Mouse (Mus musculus): ENCODE measurements around the gene Syne1. TPM values are rescaled to one million over a fixed set of nuclear protein-coding genes. Genes with fewer than 3 reads are reported as not detected.

The Syne1 gene
- 28.3 and 39.1 TPM in 2 replicates for polyA plus RNA-seq (2012; rRNA removed)

DNA sequence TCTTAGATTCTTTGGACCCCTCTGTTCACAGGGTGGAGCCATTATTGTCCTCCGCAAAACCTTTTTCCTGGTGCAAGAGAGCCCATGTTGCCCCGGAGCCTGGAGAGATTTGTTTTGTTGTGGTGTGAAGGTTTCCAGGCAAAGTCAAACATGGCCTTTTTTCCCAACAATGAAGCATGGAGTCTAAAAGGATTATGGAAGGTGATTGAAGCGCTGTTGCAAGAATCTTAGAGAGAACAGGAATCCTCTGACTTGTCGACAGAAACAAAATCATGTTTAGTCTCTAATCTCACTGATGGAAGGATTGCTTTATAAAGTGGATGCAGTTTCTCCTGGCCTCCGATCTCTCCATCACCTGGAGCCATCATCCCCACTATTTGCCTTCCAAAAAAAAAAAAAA, at the start of gene Syne1:
TSS of gene Syne1 (minus strand) at position 101 of the 400 bp plus-strand sequence.
- DNase-seq (ENCODE audit: low spot score): no peak

DNA sequence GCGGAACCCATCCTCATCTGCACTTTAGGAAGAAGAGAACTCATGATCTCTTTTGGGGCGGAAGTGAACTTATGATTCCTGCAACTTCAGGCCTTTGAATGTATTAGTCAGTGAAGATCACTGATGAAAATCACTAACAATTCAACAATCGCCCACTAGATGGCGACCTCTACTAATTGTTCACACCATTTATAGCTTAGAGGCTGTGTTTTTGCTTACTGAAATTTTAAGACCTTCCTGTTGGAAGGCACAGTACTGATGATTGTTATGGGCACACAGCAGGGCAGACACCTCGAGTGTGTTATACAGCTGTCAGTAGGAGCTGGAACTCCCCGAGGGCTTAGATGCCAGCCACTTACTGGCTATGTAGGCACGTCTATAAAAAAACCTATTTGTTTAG, 48.8 kb upstream of the Syne1 start:
- no peak for DNase-seq (ENCODE audit: low spot score)

DNA sequence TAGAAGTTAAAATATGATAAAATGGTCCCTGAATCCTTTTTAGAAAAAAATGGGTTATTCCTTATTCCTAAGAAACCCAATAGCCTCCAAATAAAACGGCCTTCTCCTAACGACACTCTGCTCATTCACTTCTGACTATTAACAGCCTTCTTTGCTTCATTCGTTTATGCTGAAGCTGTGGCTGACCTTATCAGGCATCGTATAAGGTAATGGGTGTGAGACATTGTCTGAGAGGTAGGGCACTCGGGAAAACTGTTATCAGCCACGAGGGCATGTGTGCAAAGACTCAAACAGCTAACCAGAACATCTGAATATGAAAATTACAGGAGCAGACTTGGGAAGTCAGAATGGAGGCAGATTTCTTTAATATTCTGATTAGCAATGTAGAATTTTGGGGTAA, 45.3 kb upstream of the Syne1 start:
- no peak for DNase-seq (ENCODE audit: low spot score)

DNA sequence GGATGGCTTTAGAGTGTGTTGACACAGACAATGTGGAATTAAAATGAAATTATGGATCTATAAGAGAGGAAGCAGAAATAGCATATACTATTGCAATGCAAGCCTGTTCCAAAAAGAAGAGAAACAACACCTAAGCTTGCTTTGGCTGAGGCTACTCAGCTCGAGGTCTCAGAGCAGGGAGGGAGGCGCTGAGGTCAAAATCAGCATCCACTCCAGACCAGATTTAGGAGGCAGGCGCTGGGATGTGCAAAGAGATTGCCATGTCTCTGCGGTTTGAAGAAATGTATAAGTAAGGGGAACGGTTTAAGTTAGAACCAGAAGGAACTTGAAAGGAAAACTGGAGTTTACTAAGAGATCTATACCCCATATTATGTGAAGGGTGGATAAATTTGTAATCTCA, 43.2 kb upstream of the Syne1 start:
- no peak for DNase-seq (ENCODE audit: low spot score)

DNA sequence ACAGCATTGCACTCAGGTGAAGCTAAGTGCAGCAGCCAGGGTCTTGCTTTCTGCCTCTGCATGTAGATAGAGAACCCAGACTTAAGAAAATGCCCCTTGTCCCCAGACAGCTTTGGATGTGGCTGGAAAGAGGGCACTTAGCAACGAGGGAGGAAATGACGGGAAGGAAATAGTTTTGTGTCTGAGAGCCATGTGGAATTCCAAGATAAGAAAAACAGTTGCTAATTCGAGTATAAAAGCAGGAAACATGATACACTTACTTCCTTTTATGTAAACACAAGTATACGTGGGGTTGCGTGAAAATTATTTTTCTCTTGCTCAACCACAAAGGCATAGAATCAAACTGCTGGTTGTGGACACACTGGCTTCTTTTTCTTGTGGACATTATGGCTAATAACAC, 42.2 kb upstream of the Syne1 start, which contains the start of gene Myct1:
TSS of gene Myct1 (plus strand) at position 312 of the 400 bp plus-strand sequence.
- no peak for DNase-seq (ENCODE audit: low spot score)

DNA sequence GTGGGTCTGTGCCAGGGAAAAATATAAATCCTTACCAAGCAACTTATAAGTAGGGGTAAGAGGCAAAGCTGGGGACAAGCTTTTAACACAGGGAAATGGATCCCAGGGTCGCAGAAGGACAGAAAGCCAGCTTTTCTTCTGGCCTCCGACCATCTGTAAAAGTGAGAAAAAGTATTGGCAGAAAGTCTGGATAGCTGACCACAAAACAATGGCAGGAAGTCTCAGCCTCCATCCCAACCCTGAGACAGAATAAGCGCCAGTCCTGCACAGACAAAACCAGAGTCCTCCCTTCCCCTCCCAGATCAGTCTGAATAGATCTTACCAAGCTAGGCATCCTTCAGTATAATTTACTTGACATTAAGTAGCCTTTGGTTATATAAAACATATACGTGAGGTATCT, 40.7 kb upstream of the Syne1 start:
- DNase-seq (ENCODE audit: low spot score): no peak

DNA sequence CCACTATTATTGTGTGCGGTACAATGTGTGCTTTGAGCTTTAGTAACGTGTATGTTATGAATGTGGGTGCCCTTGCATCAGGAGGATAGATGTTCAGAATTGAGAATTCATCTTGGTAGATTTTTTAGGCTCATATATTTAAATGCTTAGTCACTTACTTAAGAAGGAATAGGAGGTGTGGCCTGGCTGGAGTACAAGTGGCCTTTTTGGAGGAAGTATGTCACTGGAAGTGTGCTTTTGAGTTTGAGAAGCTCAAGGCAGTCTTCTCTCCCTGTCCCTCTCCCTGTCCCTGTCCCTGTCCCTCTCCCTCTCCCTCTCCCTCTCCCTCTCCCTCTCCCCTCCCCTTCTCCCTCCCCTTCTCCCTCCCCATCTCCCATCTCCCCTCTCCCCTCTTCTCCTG, 39.8 kb upstream of the Syne1 start:
- DNase-seq (ENCODE audit: low spot score): no peak

DNA sequence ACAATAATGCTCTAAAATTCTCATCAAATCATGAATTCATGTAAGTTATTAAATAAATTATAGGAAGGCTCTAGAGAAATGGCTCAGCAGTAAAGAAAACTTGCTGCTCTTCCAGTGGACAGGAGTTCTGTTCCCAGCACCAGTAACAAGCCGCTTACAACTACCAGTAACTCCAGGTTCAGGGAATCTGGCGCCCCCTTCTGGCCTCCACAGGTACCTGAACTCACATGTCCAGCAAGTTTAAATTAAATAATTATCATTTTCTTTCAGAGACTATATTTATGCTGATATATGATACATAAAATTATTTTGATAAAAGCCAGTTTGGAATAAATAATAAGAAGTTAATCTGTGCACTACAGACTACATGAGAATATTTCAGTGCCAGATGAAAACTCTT, 22.0 kb upstream of the Syne1 start:
- DNase-seq (ENCODE audit: low spot score): no peak

DNA sequence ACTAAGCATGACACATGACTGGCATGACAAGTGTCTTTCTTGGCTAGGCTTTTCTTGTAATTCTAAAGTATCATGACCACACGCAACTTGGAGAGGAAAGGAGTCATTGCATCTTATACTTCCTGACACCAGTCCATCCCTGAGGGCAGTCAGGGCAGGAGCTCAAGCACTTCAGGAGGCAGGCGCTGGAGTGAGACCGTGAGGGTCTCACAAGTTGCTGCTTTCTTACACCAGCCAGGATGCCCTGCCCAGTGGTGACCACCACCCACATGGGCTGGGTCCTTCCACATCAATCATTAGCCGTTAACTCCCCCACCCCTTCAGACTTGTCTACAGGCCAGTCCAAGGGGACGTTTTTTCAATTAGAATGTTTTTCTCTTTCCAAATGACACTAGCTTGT, 20.1 kb upstream of the Syne1 start:
- DNase-seq (ENCODE audit: low spot score): no peak

DNA sequence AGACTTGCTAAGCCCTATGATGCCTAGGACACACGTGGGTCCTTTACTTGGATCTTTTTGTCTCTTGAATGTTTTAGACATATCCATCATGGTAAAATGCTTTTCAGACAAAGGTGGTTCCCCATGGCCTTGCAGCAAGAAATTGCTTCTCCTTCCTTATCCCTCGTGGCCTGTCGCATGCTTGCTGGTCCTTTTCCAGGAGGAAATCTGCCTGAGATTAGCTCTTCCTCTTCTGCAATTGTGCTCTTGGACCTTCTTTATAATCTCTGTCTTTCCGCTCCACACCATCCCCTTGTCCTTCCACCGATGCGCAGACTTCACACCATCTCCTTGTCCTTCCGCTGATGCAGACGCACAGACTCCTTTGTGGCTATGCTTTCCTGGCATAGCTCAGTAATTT, 18.8 kb upstream of the Syne1 start:
- DNase-seq (ENCODE audit: low spot score): no peak

DNA sequence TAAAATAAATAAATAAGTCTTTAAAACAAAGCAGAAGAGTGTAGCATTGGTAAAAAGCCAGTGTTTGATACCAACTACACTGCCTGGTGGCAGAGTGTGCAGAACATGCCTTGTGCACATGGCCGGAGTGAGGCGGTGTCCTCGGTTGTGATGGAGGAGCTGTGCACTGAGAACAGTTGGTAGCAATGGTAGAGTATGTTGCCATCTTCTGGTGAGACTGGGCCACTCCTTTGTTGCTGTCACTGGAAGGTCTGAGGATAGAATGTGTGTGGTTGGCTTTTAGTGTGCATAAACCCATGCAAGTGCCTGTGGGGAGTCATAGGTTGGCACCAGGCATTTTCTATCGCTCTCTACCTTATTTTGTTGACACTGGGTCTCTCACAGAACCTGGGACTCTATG, 17.7 kb upstream of the Syne1 start:
- no peak for DNase-seq (ENCODE audit: low spot score)

DNA sequence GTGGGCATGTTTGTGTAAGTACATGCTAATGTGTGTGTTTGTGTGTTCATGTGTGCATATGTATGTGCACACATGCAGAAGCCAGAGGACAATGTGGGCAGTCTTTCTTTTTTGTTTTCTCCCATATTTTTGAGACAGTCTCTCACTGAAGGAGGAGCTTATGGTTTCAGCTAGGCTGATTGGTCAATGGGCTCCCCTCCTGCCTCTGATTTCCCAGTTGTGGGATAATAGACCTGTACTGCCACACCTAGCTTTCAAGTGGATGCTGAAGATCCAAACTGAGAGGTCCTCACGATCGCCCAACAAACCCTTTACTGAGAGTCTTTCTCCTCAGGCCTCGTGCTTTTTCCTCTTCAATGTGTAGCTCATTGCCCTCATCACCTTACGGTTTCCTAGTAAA, 10.4 kb upstream of the Syne1 start:
- DNase-seq (ENCODE audit: low spot score): no peak

DNA sequence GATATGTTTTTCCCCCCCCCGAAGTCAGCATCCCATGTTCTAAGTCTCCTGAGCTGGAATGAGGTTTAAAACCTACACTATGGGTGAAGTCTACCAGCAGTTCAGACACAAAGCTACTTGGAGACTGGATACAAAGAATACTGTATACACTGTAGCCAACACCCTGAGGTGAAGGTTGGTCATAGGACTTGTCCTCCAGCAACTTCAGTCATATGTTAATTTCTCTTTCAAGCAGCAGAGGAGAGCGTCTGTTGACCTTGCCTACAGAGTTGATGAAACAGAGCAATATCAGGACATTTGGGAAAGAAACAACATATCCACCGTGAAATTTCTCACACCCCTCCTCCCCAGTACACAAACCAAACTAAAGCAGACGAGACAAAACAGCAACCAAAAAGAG, 9.2 kb upstream of the Syne1 start:
- DNase-seq (ENCODE audit: low spot score): no peak

DNA sequence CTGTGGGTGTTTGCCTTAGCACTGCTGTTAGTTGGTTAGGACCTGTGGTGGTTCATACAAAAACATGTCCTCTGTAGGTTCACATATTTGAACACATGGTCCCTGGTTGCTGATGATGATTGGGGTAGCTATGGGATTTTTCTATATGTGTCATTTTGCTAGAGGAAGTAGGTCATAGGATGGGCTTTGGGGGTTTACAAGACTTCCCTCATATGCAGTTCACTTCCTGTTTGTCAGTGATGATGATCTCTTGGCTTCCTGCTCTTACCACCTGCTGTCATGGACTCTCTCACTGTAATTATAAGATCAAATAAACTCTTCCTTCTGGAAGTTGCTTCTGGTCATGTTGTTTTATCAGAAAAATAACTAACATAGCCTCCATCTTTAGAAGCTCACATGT, 7.5 kb upstream of the Syne1 start:
- DNase-seq (ENCODE audit: low spot score): no peak

DNA sequence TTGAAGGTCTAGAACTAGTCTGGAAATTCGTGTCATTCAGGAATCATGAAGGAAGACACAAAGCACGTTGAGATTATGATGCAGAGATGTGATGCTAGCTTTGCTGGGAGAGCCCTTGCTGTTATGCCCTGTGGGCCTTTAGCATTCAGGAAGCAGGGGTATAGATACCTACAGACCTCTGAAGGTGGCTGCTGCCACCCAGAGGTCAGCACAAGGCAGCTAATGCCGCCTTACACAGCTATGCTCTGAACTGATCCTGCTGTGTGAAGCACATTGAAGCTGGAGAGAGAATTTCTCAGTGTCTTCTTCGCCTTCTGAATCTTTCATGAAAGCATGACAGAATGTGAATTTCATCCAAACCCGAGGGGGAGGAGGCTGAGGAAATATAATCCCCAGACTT, 3.7 kb upstream of the Syne1 start:
- no peak for DNase-seq (ENCODE audit: low spot score)

DNA sequence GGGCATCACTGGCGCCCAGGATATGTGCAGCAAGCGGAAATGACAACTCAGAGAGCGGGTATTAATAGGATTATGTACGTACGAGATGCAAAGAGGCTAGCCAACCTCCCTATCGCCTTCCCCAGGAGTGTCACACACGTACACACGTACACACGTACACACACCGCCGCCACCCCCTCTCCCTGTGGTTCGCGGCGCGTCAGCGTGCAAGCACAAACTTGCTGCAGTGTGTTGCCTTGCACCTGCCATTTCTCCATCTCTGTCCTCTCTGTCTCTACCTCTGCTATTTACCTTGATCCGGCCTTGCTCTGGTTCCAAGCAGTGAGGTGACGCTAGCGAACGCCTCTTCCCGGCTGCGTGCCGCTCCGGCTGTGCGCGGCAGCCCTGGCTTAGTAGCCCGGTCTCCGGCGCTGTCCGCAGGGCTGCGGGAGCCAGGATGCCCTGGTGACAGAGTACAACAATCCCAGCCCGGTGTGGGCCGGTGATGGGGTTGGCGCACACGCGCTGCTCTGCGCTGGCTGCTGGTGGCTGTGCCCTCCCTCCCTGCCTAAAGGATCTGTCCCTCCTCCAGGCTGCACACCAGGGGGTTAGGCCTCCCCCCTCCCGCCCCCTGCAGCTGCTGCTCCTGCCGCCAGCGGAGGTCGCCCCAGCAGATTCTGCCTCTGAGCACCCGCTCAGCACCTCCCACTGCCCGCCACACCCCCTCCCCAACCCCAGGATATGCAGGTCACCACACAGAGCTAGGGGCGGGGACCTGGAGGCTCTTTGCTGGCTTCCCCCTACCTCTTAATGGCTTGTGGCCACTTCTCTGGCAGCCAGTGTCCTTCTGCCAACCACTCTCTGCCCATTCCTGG, 887 bp downstream of the Syne1 start:
- no peak for DNase-seq (ENCODE audit: low spot score)

DNA sequence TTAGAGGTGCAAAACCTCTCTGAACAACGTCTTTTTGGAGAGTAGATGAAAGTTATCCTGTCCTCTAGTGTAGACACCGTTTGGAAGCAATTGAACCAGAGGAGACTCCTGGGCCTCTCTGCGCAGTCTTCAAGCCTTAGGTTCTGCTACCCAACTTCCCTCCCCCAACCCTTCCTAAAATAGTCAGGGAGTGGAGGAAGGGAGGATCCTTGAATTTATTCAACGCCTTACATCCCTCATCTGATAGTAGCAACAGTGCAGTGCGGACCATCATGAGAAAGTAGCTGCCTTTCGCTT, 1.5 kb downstream of the Syne1 start:
- no peak for DNase-seq (ENCODE audit: low spot score)

DNA sequence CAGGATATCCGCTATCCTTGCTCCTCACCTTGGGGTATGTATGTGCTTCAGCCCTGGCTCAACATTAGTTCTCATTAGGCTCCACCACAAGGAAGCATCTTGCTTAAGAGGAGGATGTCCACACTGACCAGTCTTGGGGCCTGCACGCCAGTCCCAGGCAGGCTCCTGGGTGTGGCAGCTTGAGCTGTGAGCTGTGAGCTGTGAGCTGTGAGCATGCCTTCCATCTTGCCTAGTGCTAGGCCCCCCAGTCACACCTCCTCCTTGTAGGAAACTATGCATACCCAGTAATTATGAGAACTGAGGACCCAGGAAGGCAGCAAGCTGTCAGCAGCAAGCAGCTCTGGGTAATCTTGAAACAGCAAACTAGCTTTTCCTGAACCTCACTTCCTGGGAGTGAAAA, 2.6 kb downstream of the Syne1 start:
- no peak for DNase-seq (ENCODE audit: low spot score)

DNA sequence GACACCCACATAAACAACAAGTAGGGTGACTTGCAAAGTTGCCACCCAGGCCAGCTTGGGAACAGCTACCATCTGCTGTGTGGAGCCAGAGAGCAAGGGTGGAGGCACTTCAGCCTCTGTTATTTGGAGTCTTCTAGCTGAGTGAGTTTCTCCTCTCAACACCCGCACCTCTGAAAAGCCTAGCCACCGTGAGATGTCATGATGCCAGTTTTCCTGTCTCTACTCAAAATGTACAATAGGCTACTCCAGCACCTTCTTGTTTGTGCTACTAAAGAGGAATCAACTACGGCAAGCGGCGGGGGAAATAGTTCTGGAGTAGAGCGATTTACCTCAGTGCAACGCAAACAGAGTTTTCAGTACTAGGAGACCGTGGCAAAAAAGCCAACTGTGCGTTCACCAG, 3.5 kb downstream of the Syne1 start:
- DNase-seq (ENCODE audit: low spot score): no peak

DNA sequence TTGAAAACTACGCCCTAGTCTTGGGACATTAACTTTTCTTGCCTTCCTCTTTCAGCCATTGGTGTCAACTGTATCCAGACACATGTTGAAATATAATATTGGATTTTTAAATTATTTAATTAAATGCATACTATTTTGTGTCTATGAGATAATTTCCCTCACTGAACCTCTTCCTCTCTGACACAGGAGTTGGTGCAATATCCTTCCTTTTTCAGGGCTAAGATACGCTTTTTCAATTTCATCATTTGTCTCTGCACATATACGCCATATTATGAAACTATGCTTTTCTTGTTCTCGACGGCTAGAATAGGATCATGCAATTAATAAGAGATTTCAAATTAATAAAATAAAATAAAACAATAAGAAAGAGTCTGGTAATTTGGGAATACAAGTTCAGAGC, 4.9 kb downstream of the Syne1 start:
- DNase-seq (ENCODE audit: low spot score): no peak

DNA sequence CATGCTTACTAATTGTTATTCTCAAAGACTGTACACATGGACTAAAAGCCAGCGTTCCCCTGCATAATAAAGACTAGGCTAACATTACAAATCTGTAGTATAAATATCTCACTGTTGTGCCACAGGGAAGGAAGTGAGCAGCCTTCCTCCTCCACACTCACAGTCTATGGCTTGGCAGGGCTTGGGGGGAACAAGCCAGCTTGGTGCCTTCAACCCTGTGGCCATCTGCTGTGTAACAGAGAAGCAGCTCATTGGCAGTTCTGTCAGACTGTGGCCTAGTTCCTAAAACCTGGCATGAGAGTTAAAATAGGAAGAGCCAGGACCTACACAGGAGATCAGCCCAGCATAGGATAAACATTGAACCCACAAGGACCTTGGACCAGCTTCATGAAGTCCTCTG, 23.0 kb downstream of the Syne1 start:
- DNase-seq (ENCODE audit: low spot score): no peak

DNA sequence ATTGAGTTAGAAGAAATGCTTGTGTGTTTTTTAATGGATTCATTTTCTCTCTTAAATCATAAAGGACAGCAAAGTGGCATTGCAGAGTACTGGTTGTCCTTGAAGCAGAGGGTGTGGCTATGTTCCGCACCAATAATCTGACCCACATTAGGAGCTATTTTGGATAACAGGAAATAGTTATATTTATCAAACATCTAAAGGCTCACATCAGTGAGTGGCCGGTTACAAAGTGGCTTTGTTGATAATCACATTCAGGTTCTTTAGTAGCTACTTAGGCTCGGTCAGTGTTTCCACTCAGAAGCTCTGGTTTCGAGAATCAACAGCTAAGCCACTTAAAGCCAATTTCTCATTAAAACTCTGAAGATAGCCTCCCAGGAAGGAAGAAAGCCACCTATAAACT, 23.6 kb downstream of the Syne1 start:
- DNase-seq (ENCODE audit: low spot score): no peak

DNA sequence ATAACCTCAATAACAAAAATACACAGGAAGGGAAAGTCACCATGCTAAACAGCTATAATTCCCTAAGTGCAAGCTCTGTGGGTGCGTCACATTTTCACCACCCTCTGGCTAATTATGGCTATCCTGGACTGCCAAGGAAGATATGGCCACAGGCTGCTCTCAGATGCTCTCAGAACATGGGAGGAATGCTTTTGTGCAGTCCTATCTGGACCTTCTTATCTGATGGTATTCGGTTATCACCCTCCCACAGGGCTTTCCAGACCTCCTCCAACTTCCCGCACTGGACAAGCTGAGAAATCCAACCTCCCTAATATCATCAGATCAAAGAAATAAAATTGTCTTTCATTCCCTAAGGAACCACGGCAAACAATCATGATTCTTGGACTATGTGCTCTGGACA, 28.4 kb downstream of the Syne1 start:
- no peak for DNase-seq (ENCODE audit: low spot score)

DNA sequence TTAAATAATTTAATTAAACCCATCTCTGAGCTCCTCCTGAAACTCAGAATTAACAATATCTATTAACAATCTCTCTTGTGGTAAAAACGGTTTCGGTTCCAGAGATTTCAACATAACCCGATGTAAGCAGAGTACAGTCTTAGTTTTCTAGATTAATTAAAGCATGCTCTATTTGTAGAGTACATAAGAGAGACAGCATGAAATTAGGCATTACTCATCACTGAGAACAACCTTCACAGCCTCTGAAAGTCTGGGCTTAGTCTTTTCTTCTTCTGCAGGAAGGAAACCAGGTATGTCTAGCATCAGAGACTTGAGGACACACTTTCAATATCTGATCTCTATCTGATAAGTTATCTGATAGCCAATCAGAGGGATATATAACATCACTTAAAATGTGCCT, 29.0 kb downstream of the Syne1 start:
- no peak for DNase-seq (ENCODE audit: low spot score)
